Mouse (Mus musculus): Measurements from ENCODE around the gene Glce. TPM values are rescaled to one million over a fixed set of nuclear protein-coding genes. Genes with fewer than 3 reads are reported as not detected.

The Glce gene
- polyA plus RNA-seq, 1 experiment from 2014 or later, result 27.6 TPM

DNA sequence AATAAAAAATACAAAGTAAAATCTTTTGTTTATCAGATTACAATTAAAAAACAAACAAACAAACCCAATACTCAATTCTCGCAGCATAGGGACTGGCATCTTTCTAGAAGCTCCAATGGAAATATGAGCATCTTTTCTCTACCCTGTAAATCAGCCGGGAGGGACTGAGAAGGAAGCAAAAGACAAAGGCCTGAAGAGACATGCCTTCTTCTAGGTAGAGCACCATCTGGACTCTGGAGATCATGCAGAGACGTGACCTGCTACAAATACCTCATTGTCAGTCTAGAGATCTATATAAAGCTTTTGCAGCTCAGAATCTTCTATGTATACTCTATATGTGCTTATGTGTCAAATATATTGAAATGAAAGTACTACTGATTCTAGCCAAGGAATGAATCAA is 6.6 kb downstream of the Glce start:
- Histone ChIP-seq H3K9ac (replicated peaks; ENCODE audit: low read depth, low read length) (no peak overlapping the region), H3K36me3 (ENCODE audit: control insufficient read depth, insufficient read depth, low read length) (no peaks in the 10 kb centered on the region), H3K4me1 (ENCODE audit: control insufficient read depth, insufficient read depth, low read length) (no peaks in the 10 kb centered on the region), H3K9me3 (ENCODE audit: control insufficient read depth, low read depth, low read length) (no peaks in the 10 kb centered on the region), H3K4me2 (replicated peaks; ENCODE audit: low read depth, low read length) (no peak overlapping the region), H3K27me3 (ENCODE audit: control insufficient read depth, insufficient read depth, low read length) (no peaks in the 10 kb centered on the region), H3K4me3 (ENCODE audit: low read depth, low read length) (no peak overlapping the region), H3K27ac (ENCODE audit: low read length) (no peak overlapping the region)
- ATAC-seq (ENCODE audit: insufficient number of reproducible peaks, insufficient read depth, low FRiP score, low read depth), result no peak
- 88% methylated on average over 3 of the region's 3 CpGs for WGBS

- WGBS, result 68% methylated on average over 1 of the region's 1 CpGs
- H3K4me2 ChIP-seq (replicated peaks; ENCODE audit: low read depth, low read length), result no peak overlapping the region
- no peak overlapping the region for H3K27ac ChIP-seq (ENCODE audit: low read length)
- no peak overlapping the region for H3K9ac ChIP-seq (replicated peaks; ENCODE audit: low read depth, low read length)
- H3K4me1 ChIP-seq (ENCODE audit: control insufficient read depth, insufficient read depth, low read length), result 0 out of 2 replicates have a peak, but pooled peaks cover 4% of the 10 kb centered on the region
- ATAC-seq (ENCODE audit: insufficient number of reproducible peaks, insufficient read depth, low FRiP score, low read depth), result no peak
- no peaks in the 10 kb centered on the region for H3K9me3 ChIP-seq (ENCODE audit: control insufficient read depth, low read depth, low read length)
- no peaks in the 10 kb centered on the region for H3K36me3 ChIP-seq (ENCODE audit: control insufficient read depth, insufficient read depth, low read length)
- no peaks in the 10 kb centered on the region for H3K27me3 ChIP-seq (ENCODE audit: control insufficient read depth, insufficient read depth, low read length)
- no peak overlapping the region for H3K4me3 ChIP-seq (ENCODE audit: low read depth, low read length)
These were observed 25.9 kb downstream of the Glce start for GRCm38 (mm10) chr9:62096603-62097002.

GRCm38 (mm10) chr9:62091604-62092003 is 30.9 kb downstream of the Glce start:
- no peak overlapping the region for H3K4me2 ChIP-seq (replicated peaks; ENCODE audit: low read depth, low read length)
- no peaks in the 10 kb centered on the region for H3K9me3 ChIP-seq (ENCODE audit: control insufficient read depth, low read depth, low read length)
- WGBS, result 90% methylated on average over 5 of the region's 5 CpGs
- no peak overlapping the region for H3K27ac ChIP-seq (ENCODE audit: low read length)
- H3K36me3 ChIP-seq (ENCODE audit: control insufficient read depth, insufficient read depth, low read length), result no peaks in the 10 kb centered on the region
- no peak overlapping the region for H3K9ac ChIP-seq (replicated peaks; ENCODE audit: low read depth, low read length)
- ATAC-seq (ENCODE audit: insufficient number of reproducible peaks, insufficient read depth, low FRiP score, low read depth), result no peak
- no peak overlapping the region for H3K4me3 ChIP-seq (ENCODE audit: low read depth, low read length)
- 0 out of 2 replicates have a peak, but pooled peaks cover 4% of the 10 kb centered on the region for H3K4me1 ChIP-seq (ENCODE audit: control insufficient read depth, insufficient read depth, low read length)
- H3K27me3 ChIP-seq (ENCODE audit: control insufficient read depth, insufficient read depth, low read length), result no peaks in the 10 kb centered on the region

GRCm38 (mm10) chr9:62085548-62085947 is 36.9 kb downstream of the Glce start:
- Histone ChIP-seq H3K27me3 (ENCODE audit: control insufficient read depth, insufficient read depth, low read length) (no peaks in the 10 kb centered on the region), H3K36me3 (ENCODE audit: control insufficient read depth, insufficient read depth, low read length) (no peaks in the 10 kb centered on the region), H3K9ac (replicated peaks; ENCODE audit: low read depth, low read length) (no peak overlapping the region), H3K4me2 (replicated peaks; ENCODE audit: low read depth, low read length) (no peak overlapping the region), H3K4me1 (ENCODE audit: control insufficient read depth, insufficient read depth, low read length) (no peaks in the 10 kb centered on the region), H3K9me3 (ENCODE audit: control insufficient read depth, low read depth, low read length) (no peaks in the 10 kb centered on the region), H3K27ac (ENCODE audit: low read length) (no peak overlapping the region), H3K4me3 (ENCODE audit: low read depth, low read length) (no peak overlapping the region)
- 88% methylated on average over 2 of the region's 2 CpGs for WGBS
- no peak for ATAC-seq (ENCODE audit: insufficient number of reproducible peaks, insufficient read depth, low FRiP score, low read depth)

DNA sequence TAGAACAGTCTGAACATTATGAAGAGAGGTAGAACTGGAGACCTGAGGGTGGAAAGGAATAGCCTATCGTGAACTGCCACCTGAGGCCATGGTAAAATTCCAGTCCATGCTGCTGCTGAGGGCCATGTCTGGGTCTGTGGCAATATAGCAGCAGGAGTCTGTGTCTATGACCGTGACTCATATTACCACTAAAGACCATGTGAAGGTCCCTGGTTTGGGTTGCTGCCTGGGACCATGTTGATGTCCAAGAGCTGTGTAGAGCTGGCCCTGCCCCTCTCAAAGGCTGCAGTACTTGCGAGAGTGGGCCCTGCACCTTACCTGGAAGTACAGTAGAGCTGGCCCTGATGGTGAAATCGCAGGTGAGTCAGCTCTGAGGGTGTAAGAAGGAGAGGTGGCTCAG is 37.6 kb downstream of the Glce start:
- Histone ChIP-seq H3K4me2 (replicated peaks; ENCODE audit: low read depth, low read length) (no peak overlapping the region), H3K9ac (replicated peaks; ENCODE audit: low read depth, low read length) (no peak overlapping the region), H3K36me3 (ENCODE audit: control insufficient read depth, insufficient read depth, low read length) (no peaks in the 10 kb centered on the region), H3K4me1 (ENCODE audit: control insufficient read depth, insufficient read depth, low read length) (no peaks in the 10 kb centered on the region), H3K4me3 (ENCODE audit: low read depth, low read length) (no peak overlapping the region), H3K9me3 (ENCODE audit: control insufficient read depth, low read depth, low read length) (no peaks in the 10 kb centered on the region), H3K27ac (ENCODE audit: low read length) (no peak overlapping the region), H3K27me3 (ENCODE audit: control insufficient read depth, insufficient read depth, low read length) (no peaks in the 10 kb centered on the region)
- ATAC-seq (ENCODE audit: insufficient number of reproducible peaks, insufficient read depth, low FRiP score, low read depth), result no peak
- 91% methylated on average over 4 of the region's 4 CpGs for WGBS

GRCm38 (mm10) chr9:62082986-62083385 is 39.5 kb downstream of the Glce start:
- 38% methylated on average over 2 of the region's 2 CpGs for WGBS
- ATAC-seq (ENCODE audit: insufficient number of reproducible peaks, insufficient read depth, low FRiP score, low read depth), result no peak
- no peaks in the 10 kb centered on the region for H3K4me1 ChIP-seq (ENCODE audit: control insufficient read depth, insufficient read depth, low read length)
- H3K4me3 ChIP-seq (ENCODE audit: low read depth, low read length), result no peak overlapping the region
- no peaks in the 10 kb centered on the region for H3K27me3 ChIP-seq (ENCODE audit: control insufficient read depth, insufficient read depth, low read length)
- H3K4me2 ChIP-seq (replicated peaks; ENCODE audit: low read depth, low read length), result no peak overlapping the region
- no peaks in the 10 kb centered on the region for H3K9me3 ChIP-seq (ENCODE audit: control insufficient read depth, low read depth, low read length)
- H3K36me3 ChIP-seq (ENCODE audit: control insufficient read depth, insufficient read depth, low read length), result no peaks in the 10 kb centered on the region
- no peak overlapping the region for H3K9ac ChIP-seq (replicated peaks; ENCODE audit: low read depth, low read length)
- no peak overlapping the region for H3K27ac ChIP-seq (ENCODE audit: low read length)

- Histone ChIP-seq H3K27me3 (ENCODE audit: control insufficient read depth, insufficient read depth, low read length) (no peaks in the 10 kb centered on the region), H3K4me3 (ENCODE audit: low read depth, low read length) (no peak overlapping the region), H3K4me2 (replicated peaks; ENCODE audit: low read depth, low read length) (no peak overlapping the region), H3K9me3 (ENCODE audit: control insufficient read depth, low read depth, low read length) (no peaks in the 10 kb centered on the region), H3K4me1 (ENCODE audit: control insufficient read depth, insufficient read depth, low read length) (no peaks in the 10 kb centered on the region), H3K9ac (replicated peaks; ENCODE audit: low read depth, low read length) (no peak overlapping the region), H3K36me3 (ENCODE audit: control insufficient read depth, insufficient read depth, low read length) (no peaks in the 10 kb centered on the region), H3K27ac (ENCODE audit: low read length) (no peak overlapping the region)
- WGBS, result 59% methylated on average over 3 of the region's 3 CpGs
- ATAC-seq (ENCODE audit: insufficient number of reproducible peaks, insufficient read depth, low FRiP score, low read depth), result no peak
These were observed 40.9 kb downstream of the Glce start for GRCm38 (mm10) chr9:62081542-62081941.

GRCm38 (mm10) chr9:62080028-62080760 is 42.3 kb downstream of the Glce start:
- H3K4me3 ChIP-seq (ENCODE audit: low read depth, low read length), result no peak overlapping the region
- no peak overlapping the region for H3K9ac ChIP-seq (replicated peaks; ENCODE audit: low read depth, low read length)
- H3K27ac ChIP-seq (ENCODE audit: low read length), result no peak overlapping the region
- no peaks in the 10 kb centered on the region for H3K27me3 ChIP-seq (ENCODE audit: control insufficient read depth, insufficient read depth, low read length)
- no peak overlapping the region for H3K4me2 ChIP-seq (replicated peaks; ENCODE audit: low read depth, low read length)
- no peaks in the 10 kb centered on the region for H3K4me1 ChIP-seq (ENCODE audit: control insufficient read depth, insufficient read depth, low read length)
- no peaks in the 10 kb centered on the region for H3K9me3 ChIP-seq (ENCODE audit: control insufficient read depth, low read depth, low read length)
- ATAC-seq (ENCODE audit: insufficient number of reproducible peaks, insufficient read depth, low FRiP score, low read depth), result no peak
- H3K36me3 ChIP-seq (ENCODE audit: control insufficient read depth, insufficient read depth, low read length), result no peaks in the 10 kb centered on the region

DNA sequence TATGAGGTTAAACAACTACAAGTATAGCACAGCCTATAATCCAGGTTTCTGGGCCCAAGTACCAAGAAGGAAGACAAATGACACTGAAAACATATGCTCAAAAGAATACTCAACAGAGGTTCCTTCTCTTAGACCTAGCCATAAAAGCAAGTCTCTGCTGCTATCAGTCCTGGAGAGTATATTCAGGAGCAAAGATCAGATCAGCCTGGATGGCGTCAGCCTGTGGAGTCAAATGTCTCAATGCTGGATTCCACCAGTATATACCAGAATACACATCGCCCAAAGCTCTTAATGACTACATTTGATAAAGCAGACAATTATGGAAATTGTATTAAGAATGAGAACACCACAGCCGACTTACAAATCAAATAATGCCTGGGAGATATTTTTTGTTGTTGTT is 60.2 kb downstream of the Glce start:
- H3K4me3 ChIP-seq (ENCODE audit: low read depth, low read length), result no peak overlapping the region
- H3K27me3 ChIP-seq (ENCODE audit: control insufficient read depth, insufficient read depth, low read length), result no peaks in the 10 kb centered on the region
- H3K9me3 ChIP-seq (ENCODE audit: control insufficient read depth, low read depth, low read length), result no peaks in the 10 kb centered on the region
- H3K9ac ChIP-seq (replicated peaks; ENCODE audit: low read depth, low read length), result no peak overlapping the region
- H3K36me3 ChIP-seq (ENCODE audit: control insufficient read depth, insufficient read depth, low read length), result no peaks in the 10 kb centered on the region; the same call in 1 of the 2 replicates
- 90% methylated on average over 3 of the region's 3 CpGs for WGBS
- ATAC-seq (ENCODE audit: insufficient number of reproducible peaks, insufficient read depth, low FRiP score, low read depth), result no peak
- H3K27ac ChIP-seq (ENCODE audit: low read length), result no peak overlapping the region
- H3K4me1 ChIP-seq (ENCODE audit: control insufficient read depth, insufficient read depth, low read length), result no peaks in the 10 kb centered on the region
- no peak overlapping the region for H3K4me2 ChIP-seq (replicated peaks; ENCODE audit: low read depth, low read length)

Measured in stomach, embryonic 14.5 days (tissue).